Mouse (Mus musculus) B cell, adult 2 months (primary cell): ENCODE results near the gene Isca1.
"Not testable (repeated sequence)": the region's sequence is repeated elsewhere in the genome, so short reads cannot be mapped to it uniquely, and the experiment has no call there.

Experiments
- DNase-seq, 2 experiments: peaks; one replicate each; pipeline ENCODE4 v3.0.0; 2022

The Isca1 gene

GRCm38 (mm10) chr13:59746164-59746563 lies 23.4 kb downstream of the Isca1 start:
- no peak for DNase-seq

- no peak for DNase-seq
Measured at GRCm38 (mm10) chr13:59745462-59745861, 24.1 kb downstream of the Isca1 start.

GRCm38 (mm10) chr13:59741697-59742096 lies 27.9 kb downstream of the Isca1 start:
- DNase-seq, result peak; percentile 38 to 40

GRCm38 (mm10) chr13:59741096-59741495 lies 28.5 kb downstream of the Isca1 start:
- DNase-seq, result no peak

GRCm38 (mm10) chr13:59739397-59739796 lies 30.2 kb downstream of the Isca1 start:
- no peak for DNase-seq

- DNase-seq, result no peak
Measured at GRCm38 (mm10) chr13:59738455-59738854, 31.2 kb downstream of the Isca1 start.

GRCm38 (mm10) chr13:59735190-59735589 lies 34.4 kb downstream of the Isca1 start:
- DNase-seq, result no peak

GRCm38 (mm10) chr13:59734347-59734746 lies 35.3 kb downstream of the Isca1 start:
- not testable (repeated sequence) for DNase-seq

- DNase-seq, result no peak
Measured at GRCm38 (mm10) chr13:59733936-59734335, 35.7 kb downstream of the Isca1 start.

GRCm38 (mm10) chr13:59731652-59732051 lies 38.0 kb downstream of the Isca1 start, which contains the start of gene Spata31d1d:
Gene Spata31d1d, minus strand, starts transcription at chr13:59731752.
- no peak for DNase-seq

GRCm38 (mm10) chr13:59728378-59729093 lies 41.1 kb downstream of the Isca1 start:
- peak; percentile 87 to 88 for DNase-seq

- DNase-seq, result no peak
Measured at GRCm38 (mm10) chr13:59726139-59726867, 43.3 kb downstream of the Isca1 start.

- DNase-seq, result not testable (repeated sequence)
Measured at GRCm38 (mm10) chr13:59722089-59722488, 47.5 kb downstream of the Isca1 start.

- DNase-seq, result no peak
Measured at GRCm38 (mm10) chr13:59719475-59719874, 50.1 kb downstream of the Isca1 start.

GRCm38 (mm10) chr13:59718857-59719440 lies 50.7 kb downstream of the Isca1 start:
- DNase-seq, result not testable (repeated sequence)

- DNase-seq, result peak; percentile 45 to 51
Measured at GRCm38 (mm10) chr13:59713710-59714109, 55.9 kb downstream of the Isca1 start.

GRCm38 (mm10) chr13:59711984-59712383 lies 57.6 kb downstream of the Isca1 start, which contains the start of gene Spata31d1b:
Gene Spata31d1b, plus strand, starts transcription at chr13:59712284.
- not testable (repeated sequence) for DNase-seq

- DNase-seq, result no peak
Measured at GRCm38 (mm10) chr13:59710230-59710629, 59.4 kb downstream of the Isca1 start, which contains the start of gene Spata31d1a. Gene Spata31d1a, minus strand, starts transcription at chr13:59710330.
